Mouse (Mus musculus) spleen, postnatal 10 days (tissue): ENCODE measurements around the gene Pde1a.

Source experiments
- DNase-seq, 2 experiments: peaks; one replicate each; pipeline ENCODE4 v3.0.0; 2021 to 2022; ENCODE audit warnings: low spot score in 2 of 2

Gene Pde1a

GRCm38 (mm10) chr2:79819543-79819942 lies 309.7 kb downstream of the Pde1a start:
- no peak for DNase-seq

- DNase-seq, result no peak
Observed at GRCm38 (mm10) chr2:79815708-79816484, 313.4 kb downstream of the Pde1a start.

DNA sequence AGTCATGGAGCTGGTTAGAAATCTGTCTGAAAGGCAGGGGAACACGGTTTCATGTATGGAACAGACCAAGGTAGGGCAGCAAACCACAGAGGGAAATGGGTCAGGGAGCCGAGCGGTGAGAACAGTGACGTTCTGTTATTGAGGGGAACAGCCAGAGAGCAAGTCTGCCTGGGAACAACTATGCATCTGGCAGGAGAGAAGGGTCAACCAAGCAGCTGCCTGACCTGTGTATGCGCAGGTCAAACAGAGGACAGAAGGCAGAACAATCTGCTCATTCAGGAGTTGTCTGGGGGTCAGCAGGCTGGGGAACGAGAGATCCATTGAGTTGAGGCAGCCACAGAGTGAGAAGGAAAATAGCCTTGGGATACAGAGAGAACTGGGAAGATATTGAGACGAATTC lies 330.6 kb downstream of the Pde1a start:
- no peak for DNase-seq

- DNase-seq, result no peak
Observed at GRCm38 (mm10) chr2:79797444-79797843, 331.8 kb downstream of the Pde1a start.

- no peak for DNase-seq
Observed at GRCm38 (mm10) chr2:79793186-79793585, 336.1 kb downstream of the Pde1a start.

DNA sequence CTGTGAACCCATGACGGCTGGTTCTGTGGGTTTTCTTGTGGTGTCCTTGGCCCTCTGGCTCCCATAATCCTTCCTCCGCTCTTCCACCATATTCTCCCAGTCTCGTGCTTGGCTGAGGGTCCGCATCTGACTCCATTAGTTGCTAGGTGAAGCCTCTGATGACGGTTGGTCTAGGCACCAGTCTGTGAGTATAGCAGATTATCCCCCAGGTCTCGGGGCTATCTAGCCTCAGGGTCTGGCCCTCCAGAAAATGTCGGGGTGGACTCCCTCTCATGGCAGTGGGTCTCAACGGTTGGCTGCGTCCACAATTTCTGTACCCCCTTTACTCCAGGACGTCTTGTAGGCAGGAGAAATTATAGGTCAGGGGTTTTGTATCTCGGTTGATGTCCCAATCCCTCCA lies 342.8 kb downstream of the Pde1a start:
- DNase-seq, result no peak

DNA sequence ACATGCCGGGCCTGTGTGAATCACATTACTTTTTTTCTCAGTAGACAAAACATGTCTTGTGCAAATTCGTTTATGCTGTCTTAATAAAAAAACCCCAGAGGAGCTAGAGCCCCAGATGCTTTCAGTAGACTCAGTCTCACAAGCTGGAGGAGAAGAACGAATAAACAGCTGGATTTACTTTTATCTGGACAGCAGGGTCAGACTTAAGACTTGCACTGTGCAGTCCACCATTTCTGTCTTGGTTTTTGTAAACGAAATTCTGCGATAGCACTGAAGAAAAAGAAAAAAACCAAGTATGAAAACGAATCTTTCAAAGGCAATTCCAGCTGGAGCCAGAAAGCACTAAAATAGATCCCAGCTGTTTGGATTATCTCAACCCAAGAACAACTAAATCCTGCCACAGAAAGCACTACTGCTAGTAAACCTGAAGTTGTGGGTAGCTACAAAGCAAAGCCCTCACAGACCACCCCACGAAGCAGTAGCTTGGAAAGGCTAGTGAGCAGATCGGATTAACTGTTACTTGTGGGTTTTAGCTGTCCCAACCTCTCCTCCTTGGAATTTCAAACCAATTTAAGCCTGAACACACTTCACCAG lies 343.6 kb downstream of the Pde1a start:
- DNase-seq, result no peak
